Mouse (Mus musculus) intestine, embryonic 14.5 days (tissue): ENCODE data around the gene Sbk1. TPM values are rescaled to one million over a fixed set of nuclear protein-coding genes. Genes with fewer than 3 reads are reported as not detected.

Source experiments
- ATAC-seq: fragments of 200-750 bp; cut with Nextera tagmentation; replicated peaks from 2 replicates; pipeline ENCODE4 v1.8.0; 2017; ENCODE audit warnings: low read depth, moderate number of reproducible peaks, moderate TSS enrichment, moderate library complexity; ENCODE audit not compliant: low FRiP score, low TSS enrichment
- DNase-seq: peaks from one replicate; pipeline ENCODE4 v3.0.0-alpha.2; 2018; ENCODE audit warnings: low spot score
- H3K27ac ChIP-seq: fragments of 300-500 bp; sonication (generic); 2 replicates; pipeline ENCODE4 v1.5.1; 2014; ENCODE audit warnings: low read depth, mild to moderate bottlenecking, control low read depth
- H3K27me3 ChIP-seq: fragments of 300-500 bp; sonication (generic); replicated peaks from 2 replicates; pipeline ENCODE4 v1.6.1; 2014; ENCODE audit warnings: low read length, control low read depth; ENCODE audit not compliant: control insufficient read depth, insufficient read depth
- H3K36me3 ChIP-seq: fragments of 300-500 bp; sonication (generic); 2 replicates; pipeline ENCODE4 v1.6.1; 2014; ENCODE audit warnings: low read length, control low read depth; ENCODE audit not compliant: control insufficient read depth, insufficient read depth
- H3K4me1 ChIP-seq: fragments of 300-500 bp; sonication (generic); replicated peaks from 2 replicates; pipeline ENCODE4 v1.6.1; 2014; ENCODE audit warnings: low read length, control low read depth, mixed read lengths; ENCODE audit not compliant: control insufficient read depth, insufficient read depth
- H3K4me2 ChIP-seq: fragments of 300-500 bp; sonication (generic); 2 replicates; pipeline ENCODE4 v1.6.1; 2014; ENCODE audit warnings: low read length
- H3K4me3 ChIP-seq: fragments of 300-500 bp; sonication (generic); 2 replicates; pipeline ENCODE4 v1.5.1; 2014; ENCODE audit warnings: low read depth, low read length, control low read depth, mixed read lengths
- H3K9ac ChIP-seq: fragments of 300-500 bp; sonication (generic); 2 replicates; pipeline ENCODE4 v1.6.1; 2014; ENCODE audit warnings: mild to moderate bottlenecking, low read length
- H3K9me3 ChIP-seq: fragments of 300-500 bp; sonication (generic); 2 replicates; pipeline ENCODE4 v1.6.1; 2016; ENCODE audit warnings: low read length, control low read depth; ENCODE audit not compliant: control insufficient read depth
- WGBS: fragments of 180-500 bp; shearing (Covaris S2); extraction: QIAGEN DNeasy Blood & Tissue Kit; methylation state at CpG from one replicate; pipeline ENCODE4 v1.1.7; 2014; 5-methylcytosine and 5-hydroxymethylcytosine counted together
- polyA plus RNA-seq: library from polyadenylated mRNA; unstranded; fragments of >200 nt; fragmentation: Nextera tagmentation; extraction: Ambion mirVana; gene quantifications from 2 replicates; pipeline ENCODE4 v1.2.1, GENCODE M21; 2014

Gene Sbk1
- polyA plus RNA-seq, 1 experiment from 2014 or later, result 34.2 TPM

DNA sequence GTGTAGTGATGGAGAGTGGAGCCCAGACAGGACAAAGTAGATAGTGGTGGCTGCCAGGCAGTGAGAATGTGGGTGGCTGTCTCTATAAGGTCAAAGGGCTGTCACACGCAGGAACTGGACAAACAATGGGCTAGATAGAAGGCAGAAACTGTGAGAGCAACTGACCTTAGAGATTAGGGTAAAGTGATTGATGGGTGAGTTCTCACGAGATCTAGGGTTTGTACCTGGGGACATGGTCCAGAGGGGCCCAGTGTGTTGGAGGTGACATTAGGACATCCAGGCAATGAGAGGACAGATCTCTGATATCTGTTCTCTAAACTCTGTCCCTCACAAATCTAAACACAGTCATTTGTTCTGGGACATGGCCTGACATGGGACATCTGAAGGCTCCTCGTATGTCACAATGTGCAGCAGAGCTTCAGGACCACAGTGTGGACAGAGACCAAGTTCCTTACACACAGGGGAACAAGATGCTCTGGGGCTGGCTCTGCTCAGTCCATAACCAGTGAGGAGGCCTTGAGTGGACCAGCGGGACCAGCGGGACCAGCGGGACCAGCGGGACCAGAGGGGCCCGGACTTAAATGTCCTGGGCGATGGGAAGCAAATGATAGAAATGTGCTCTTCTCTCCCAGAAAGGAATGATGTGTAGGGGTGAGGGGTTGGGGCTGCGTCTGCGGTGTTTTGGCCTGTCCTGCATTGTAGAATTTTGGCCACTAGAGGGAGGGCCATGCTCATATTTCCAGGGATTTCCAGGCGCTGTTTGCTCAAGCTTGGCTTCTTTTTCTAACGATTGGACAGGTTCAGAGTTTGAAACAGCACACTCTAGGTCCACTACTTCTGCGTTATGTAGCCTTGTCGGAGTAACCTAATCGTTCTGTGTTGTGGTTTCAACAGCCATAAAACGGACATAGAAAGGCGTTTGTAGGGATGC is 11.9 kb upstream of the Sbk1 start:
- no peaks in the 10 kb centered on the region for H3K27me3 ChIP-seq
- no peak overlapping the region for H3K4me2 ChIP-seq
- H3K9ac ChIP-seq, result no peak overlapping the region
- WGBS, result 8% methylated on average over 18 of the region's 18 CpGs
- DNase-seq (peak; percentile 87), ATAC-seq (peak; percentile 54; the same call in 1 of the 2 replicates)
- no peak overlapping the region for H3K27ac ChIP-seq
- no peaks in the 10 kb centered on the region for H3K36me3 ChIP-seq
- H3K4me3 ChIP-seq, result no peak overlapping the region
- no peaks in the 10 kb centered on the region for H3K4me1 ChIP-seq
- H3K9me3 ChIP-seq, result no peaks in the 10 kb centered on the region

DNA sequence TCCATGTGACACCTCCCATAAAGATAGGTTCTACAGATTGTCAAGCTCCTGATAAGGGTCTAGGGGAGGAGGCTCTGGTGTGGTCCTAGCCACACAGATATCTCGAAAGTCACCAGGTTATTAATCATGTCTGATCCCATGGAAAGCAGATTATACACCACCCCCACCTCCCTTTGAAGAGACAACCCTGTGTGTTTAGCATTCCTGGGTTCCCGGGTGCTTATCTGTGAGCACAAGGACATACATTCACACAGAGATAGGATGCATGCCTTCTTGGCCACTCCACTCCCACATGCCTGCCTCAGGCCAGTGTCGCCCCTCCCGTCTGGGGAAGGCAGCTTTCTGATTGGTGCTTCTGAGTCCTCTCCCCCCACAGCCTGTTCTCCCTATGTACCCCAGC is 10.6 kb upstream of the Sbk1 start:
- no peaks in the 10 kb centered on the region for H3K36me3 ChIP-seq
- 57% methylated on average over 4 of the region's 4 CpGs for WGBS
- ATAC-seq, result no peak
- no peak overlapping the region for H3K4me2 ChIP-seq
- no peak overlapping the region for H3K27ac ChIP-seq
- H3K9ac ChIP-seq, result no peak overlapping the region
- H3K4me3 ChIP-seq, result no peak overlapping the region
- H3K9me3 ChIP-seq, result no peaks in the 10 kb centered on the region
- DNase-seq, result no peak
- peaks cover 7% of the 10 kb centered on the region for H3K4me1 ChIP-seq
- H3K27me3 ChIP-seq, result no peaks in the 10 kb centered on the region

DNA sequence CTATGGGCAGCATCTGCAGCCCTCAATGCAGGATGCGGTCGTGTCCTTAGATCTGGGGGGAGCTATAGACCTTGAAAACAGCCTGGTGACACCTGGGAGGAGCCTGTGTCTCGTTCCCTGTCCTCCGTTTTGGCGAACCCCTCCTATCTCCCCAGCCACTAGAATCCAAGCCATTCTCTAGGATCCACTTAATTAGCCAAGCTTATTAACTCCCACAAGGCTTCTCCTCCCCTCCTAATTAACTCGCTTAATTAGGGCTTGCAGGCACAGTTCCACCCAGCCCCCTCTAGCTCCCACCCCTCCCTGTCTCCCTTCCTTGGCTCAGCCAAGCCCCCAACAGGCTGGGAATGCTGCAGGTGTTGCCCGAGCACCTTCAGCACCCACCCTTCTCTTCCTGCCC is 8.5 kb upstream of the Sbk1 start:
- Histone ChIP-seq H3K9ac (no peak overlapping the region), H3K27me3 (no peaks in the 10 kb centered on the region), H3K4me1 (peaks cover 7% of the 10 kb centered on the region), H3K36me3 (no peaks in the 10 kb centered on the region), H3K4me3 (no peak overlapping the region), H3K9me3 (no peaks in the 10 kb centered on the region), H3K4me2 (no peak overlapping the region), H3K27ac (no peak overlapping the region)
- no peak for DNase-seq
- WGBS, result 39% methylated on average over 7 of the region's 7 CpGs
- no peak for ATAC-seq

DNA sequence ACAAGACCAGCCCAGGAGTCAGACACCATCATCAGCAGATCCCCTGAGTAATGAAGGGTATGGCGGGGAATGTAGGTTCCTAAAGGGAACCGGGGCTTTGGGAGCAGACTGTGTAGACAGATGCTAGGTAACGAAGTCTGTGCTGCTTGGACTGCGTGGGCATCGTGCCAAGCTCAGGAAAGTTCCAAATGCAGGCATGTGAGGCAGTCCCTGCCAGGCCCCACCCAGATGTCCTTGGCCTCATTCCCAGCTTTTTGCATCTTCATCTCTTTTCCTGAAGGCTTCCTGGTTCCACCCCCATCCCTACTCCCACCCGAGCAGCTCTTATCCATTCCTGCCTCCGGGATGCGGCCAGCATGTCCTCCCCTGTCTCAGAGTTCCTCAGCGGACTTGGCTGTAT is 6.5 kb upstream of the Sbk1 start:
- Histone ChIP-seq H3K4me2 (peak overlapping the region; percentile 4; the same call in 1 of the 2 replicates), H3K9ac (no peak overlapping the region), H3K36me3 (no peaks in the 10 kb centered on the region), H3K9me3 (no peaks in the 10 kb centered on the region), H3K27me3 (no peaks in the 10 kb centered on the region), H3K4me3 (no peak overlapping the region), H3K4me1 (peaks cover 7% of the 10 kb centered on the region), H3K27ac (no peak overlapping the region)
- WGBS, result 38% methylated on average over 9 of the region's 9 CpGs
- ATAC-seq (peak; percentile 50; the same call in 1 of the 2 replicates), DNase-seq (peak; percentile 64)

DNA sequence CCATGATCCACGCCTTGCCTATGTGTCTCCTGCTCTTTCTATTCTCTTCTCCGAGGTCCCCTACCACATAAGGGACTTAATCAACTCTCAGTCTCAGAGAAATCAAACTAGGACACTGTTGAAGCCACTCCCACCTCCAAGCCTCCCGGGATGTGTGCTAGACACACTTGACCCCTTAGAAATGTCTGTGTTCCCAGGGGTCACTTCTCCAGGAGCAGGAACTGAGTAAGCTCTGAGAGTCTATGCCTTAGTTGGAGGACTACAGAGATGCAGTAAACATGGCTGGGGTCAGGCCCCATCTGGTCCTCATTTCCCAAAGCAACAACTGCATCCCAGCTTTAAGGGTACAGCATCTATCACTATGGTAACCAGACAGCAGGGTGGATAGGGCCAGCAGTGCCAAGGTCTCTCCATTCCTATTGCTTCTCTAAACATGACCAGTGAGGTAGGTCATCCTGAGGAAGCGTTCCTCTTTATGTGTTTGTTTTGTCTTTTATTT is 6.0 kb upstream of the Sbk1 start:
- ATAC-seq (no peak), DNase-seq (no peak)
- WGBS, result 68% methylated on average over 4 of the region's 4 CpGs
- H3K9me3 ChIP-seq, result no peaks in the 10 kb centered on the region
- H3K4me3 ChIP-seq, result no peak overlapping the region
- no peaks in the 10 kb centered on the region for H3K27me3 ChIP-seq
- peaks cover 9% of the 10 kb centered on the region for H3K4me1 ChIP-seq
- H3K9ac ChIP-seq, result no peak overlapping the region
- no peaks in the 10 kb centered on the region for H3K36me3 ChIP-seq
- H3K4me2 ChIP-seq, result no peak overlapping the region
- no peak overlapping the region for H3K27ac ChIP-seq

DNA sequence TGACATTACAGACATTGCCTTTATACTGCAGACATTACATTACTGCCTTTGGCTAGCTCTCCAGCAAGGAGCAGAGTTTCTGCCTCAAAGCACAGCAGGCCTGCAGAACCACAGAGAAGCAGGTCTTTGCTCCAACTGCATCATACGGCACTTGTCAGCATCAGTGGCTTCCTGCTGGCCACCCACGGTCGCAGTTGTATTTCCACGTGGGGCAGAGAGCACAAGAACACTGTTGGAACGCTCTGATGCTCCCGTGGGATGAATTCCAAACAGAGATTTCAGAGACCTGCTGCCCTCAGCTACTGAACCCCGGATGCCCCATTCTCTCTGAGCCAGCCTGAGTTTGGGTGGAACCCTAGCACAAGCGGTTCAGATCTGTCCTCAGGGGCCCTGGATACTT is 4.8 kb upstream of the Sbk1 start:
- H3K4me2 ChIP-seq, result no peak overlapping the region
- H3K9me3 ChIP-seq, result no peaks in the 10 kb centered on the region
- H3K27ac ChIP-seq, result no peak overlapping the region
- no peaks in the 10 kb centered on the region for H3K27me3 ChIP-seq
- peaks cover 10% of the 10 kb centered on the region for H3K4me1 ChIP-seq
- no peak overlapping the region for H3K4me3 ChIP-seq
- 64% methylated on average over 8 of the region's 8 CpGs for WGBS
- ATAC-seq, result no peak
- no peak for DNase-seq
- H3K9ac ChIP-seq, result no peak overlapping the region
- H3K36me3 ChIP-seq, result no peaks in the 10 kb centered on the region

DNA sequence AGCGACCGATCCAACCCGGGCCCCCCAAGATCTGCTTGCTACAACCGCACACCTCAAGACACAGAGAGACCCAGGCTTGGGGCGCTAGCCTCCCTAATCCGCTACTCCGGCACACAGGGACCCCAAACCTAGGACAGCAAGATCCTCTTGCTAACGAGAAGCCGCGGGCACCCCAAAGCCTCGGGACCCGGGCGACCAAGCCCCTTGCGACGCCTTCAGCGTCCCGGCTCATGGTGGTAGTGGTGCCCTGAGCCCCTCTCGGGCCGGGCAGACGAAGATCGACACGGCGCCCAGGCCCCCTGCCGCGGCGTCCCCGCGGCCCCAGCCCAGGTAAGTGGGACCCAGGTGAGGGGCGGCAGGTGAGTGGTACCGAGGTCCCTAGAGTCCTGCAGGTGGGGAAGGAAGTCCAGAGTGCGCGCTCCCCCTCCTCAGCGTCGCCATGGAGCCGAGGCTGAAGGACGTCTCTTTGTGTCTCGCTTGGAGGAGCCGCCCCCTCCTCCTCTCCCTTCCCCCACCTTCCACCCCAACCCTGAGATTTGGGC is 422 bp downstream of the Sbk1 start:
- H3K27me3 ChIP-seq, result no peaks in the 10 kb centered on the region
- H3K4me1 ChIP-seq, result peaks cover 23% of the 10 kb centered on the region
- H3K4me3 ChIP-seq, result peak overlapping the region; percentile 70
- ATAC-seq (peak; percentile 30), DNase-seq (peak; percentile 81)
- H3K27ac ChIP-seq, result peak overlapping the region; percentile 87
- WGBS, result under 1% methylated on average over 38 of the region's 38 CpGs
- peak overlapping the region; percentile 93 for H3K9ac ChIP-seq
- no peaks in the 10 kb centered on the region for H3K9me3 ChIP-seq
- H3K4me2 ChIP-seq, result peak overlapping the region; percentile 90
- peaks cover 22% of the 10 kb centered on the region for H3K36me3 ChIP-seq

DNA sequence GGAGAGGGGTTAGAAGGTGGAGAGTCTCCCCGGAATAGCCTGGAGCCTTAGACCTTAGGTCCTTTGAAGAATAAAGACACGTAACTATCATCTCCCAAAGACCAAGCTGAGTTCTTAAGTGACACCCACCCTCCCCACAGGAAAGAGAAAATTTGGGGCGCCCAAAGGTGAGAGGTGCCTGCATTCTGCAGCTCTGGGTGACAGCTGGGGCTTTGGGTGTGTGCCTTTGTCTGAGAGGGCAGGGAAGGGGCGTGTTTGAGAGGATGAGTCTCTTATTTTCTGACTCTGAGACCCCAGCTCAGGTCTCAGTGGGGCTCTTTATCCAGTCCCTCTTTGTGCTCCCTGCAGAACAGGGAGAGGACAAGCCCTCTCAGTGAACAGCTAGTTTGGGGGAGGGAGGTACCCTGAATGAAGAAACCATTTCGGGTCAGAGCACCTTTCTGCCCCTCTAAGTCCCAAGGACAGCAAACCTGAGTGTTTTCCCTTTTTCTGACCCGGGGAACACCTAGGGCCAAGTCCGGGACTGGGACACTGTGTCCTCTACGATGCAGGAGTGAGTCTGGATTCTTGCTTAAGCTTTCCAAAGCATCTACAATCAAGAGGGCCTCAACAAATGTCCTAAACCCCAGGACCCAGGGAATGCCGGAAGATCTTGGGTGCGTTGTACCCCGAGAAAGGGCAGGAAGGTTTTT is 1.1 kb downstream of the Sbk1 start:
- no peak for ATAC-seq
- Histone ChIP-seq H3K27me3 (no peaks in the 10 kb centered on the region), H3K36me3 (peaks cover 28% of the 10 kb centered on the region), H3K4me3 (peak overlapping the region; percentile 70), H3K9me3 (no peaks in the 10 kb centered on the region), H3K4me1 (peaks cover 23% of the 10 kb centered on the region), H3K4me2 (peak overlapping the region; percentile 90), H3K27ac (0 out of 2 replicates have a peak overlapping the region, but pooled peaks have one; percentile 87), H3K9ac (peak overlapping the region; percentile 93)
- DNase-seq, result peak; percentile 63
- 7% methylated on average over 11 of the region's 11 CpGs for WGBS
